Mouse (Mus musculus) midbrain, postnatal 0 days (tissue): Measurements from ENCODE around the gene Kpnb1. TPM values are rescaled to one million over a fixed set of nuclear protein-coding genes. Genes with fewer than 3 reads are reported as not detected.

Experiments used
- ATAC-seq: fragments of 200-750 bp; cut with Nextera tagmentation; 2 replicates; pipeline ENCODE4 v1.8.0; 2017; ENCODE audit warnings: moderate number of reproducible peaks, mild to moderate bottlenecking, moderate TSS enrichment, moderate library complexity; ENCODE audit not compliant: low FRiP score
- DNase-seq: peaks from one replicate; pipeline ENCODE4 v3.0.0-alpha.2; 2015; ENCODE audit warnings: low spot score
- H3K27ac ChIP-seq: fragments of 300-500 bp; sonication (generic); 2 replicates; pipeline ENCODE4 v1.5.1; 2014; ENCODE audit warnings: low read depth, mild to moderate bottlenecking, low read length, mixed read lengths
- H3K27me3 ChIP-seq: fragments of 300-500 bp; sonication (generic); 2 replicates; pipeline ENCODE4 v1.6.1; 2014; ENCODE audit warnings: low read length, control low read depth, mixed read lengths; ENCODE audit not compliant: insufficient read depth
- H3K36me3 ChIP-seq: fragments of 300-500 bp; sonication (generic); 2 replicates; pipeline ENCODE4 v1.6.1; 2014; ENCODE audit warnings: low read length, control low read depth, mixed read lengths; ENCODE audit not compliant: insufficient read depth
- H3K4me1 ChIP-seq: fragments of 300-500 bp; sonication (generic); 2 replicates; pipeline ENCODE4 v1.6.1; 2014; ENCODE audit warnings: mild to moderate bottlenecking, control low read depth, antibody characterized with exemption, low read length, mixed read lengths; ENCODE audit not compliant: insufficient read depth
- H3K4me2 ChIP-seq: fragments of 300-500 bp; sonication (generic); 2 replicates; pipeline ENCODE4 v1.6.1; 2014; ENCODE audit warnings: low read depth, mild to moderate bottlenecking, low read length, mixed read lengths; ENCODE audit not compliant: poor library complexity, severe bottlenecking
- H3K4me3 ChIP-seq: fragments of 300-500 bp; sonication (generic); 2 replicates; pipeline ENCODE4 v1.5.1; 2014; ENCODE audit warnings: low read depth, mild to moderate bottlenecking, low read length, moderate library complexity
- H3K9ac ChIP-seq: fragments of 300-500 bp; sonication (generic); replicated peaks from 2 replicates; pipeline ENCODE4 v1.6.1; 2014; ENCODE audit warnings: mild to moderate bottlenecking, low read length, moderate library complexity, mixed read lengths; ENCODE audit not compliant: poor library complexity, severe bottlenecking
- H3K9me3 ChIP-seq: fragments of 300-500 bp; sonication (generic); 2 replicates; pipeline ENCODE4 v1.6.1; 2016; ENCODE audit warnings: low read length, control low read depth
- CTCF ChIP-seq: IDR thresholded peaks from 2 replicates; pipeline ENCODE4 v1.5.1; 2016; ENCODE audit warnings: antibody characterized with exemption, mild to moderate bottlenecking
- WGBS: fragments of 180-500 bp; shearing (Covaris S2); extraction: QIAGEN DNeasy Blood & Tissue Kit; methylation state at CpG from one replicate; pipeline ENCODE4 v1.1.7; 2014; 5-methylcytosine and 5-hydroxymethylcytosine counted together
- polyA plus RNA-seq: library from polyadenylated mRNA; unstranded; fragments of >200 nt; fragmentation: Nextera tagmentation; extraction: Ambion mirVana; gene quantifications from 2 replicates; pipeline ENCODE4 v1.2.1, GENCODE M21; 2015
- total RNA-seq: library from RNA; depleted of rRNA; stranded (reverse); fragments of >200 nt; gene quantifications from 2 replicates; pipeline ENCODE4 v1.2.3, GENCODE M21; 2014

Gene Kpnb1
- total and polyA plus RNA-seq, 2 experiments from 2014 or later: 25.0 to 104 TPM

GRCm38 (mm10) chr11:97156999-97157398 lies 30.7 kb downstream of the Kpnb1 start:
- no peak for DNase-seq
- Histone ChIP-seq H3K4me1 (peaks cover 10% of the 10 kb centered on the region), H3K27ac (no peak overlapping the region), H3K36me3 (peaks cover 30% of the 10 kb centered on the region), H3K9me3 (no peaks in the 10 kb centered on the region), H3K4me3 (no peak overlapping the region), H3K9ac (no peak overlapping the region), H3K4me2 (no peak overlapping the region), H3K27me3 (no peaks in the 10 kb centered on the region)
- no peak for ATAC-seq
- no peak for TF ChIP-seq CTCF
- 73% methylated on average over 7 of the region's 7 CpGs for WGBS

GRCm38 (mm10) chr11:97152662-97153287 lies 34.9 kb downstream of the Kpnb1 start:
- Histone ChIP-seq H3K36me3 (peaks cover 12% of the 10 kb centered on the region; the same call in 1 of the 2 replicates), H3K4me2 (peak overlapping the region; percentile 75), H3K27ac (no peak overlapping the region), H3K4me3 (0 out of 2 replicates have a peak overlapping the region, but pooled peaks have one; percentile 1), H3K27me3 (no peaks in the 10 kb centered on the region), H3K4me1 (peaks cover 15% of the 10 kb centered on the region), H3K9me3 (no peaks in the 10 kb centered on the region), H3K9ac (no peak overlapping the region)
- TF ChIP-seq CTCF: peak; percentile 38; the same call in 1 of the 2 replicates
- DNase-seq (no peak), ATAC-seq (no peak)
- WGBS: 16% methylated on average over 10 of the region's 10 CpGs

- peak; percentile 36 for DNase-seq
- ATAC-seq: no peak
- WGBS: under 1% methylated on average over 11 of the region's 11 CpGs
These were observed 35.7 kb downstream of the Kpnb1 start for GRCm38 (mm10) chr11:97152023-97152426.

GRCm38 (mm10) chr11:97151343-97151801 lies 36.3 kb downstream of the Kpnb1 start, which contains the start of gene Tbkbp1:
TSS of gene Tbkbp1 (minus strand) at chr11:97151495.
- no peak for TF ChIP-seq CTCF
- H3K4me1 ChIP-seq: peaks cover 15% of the 10 kb centered on the region
- no peaks in the 10 kb centered on the region for H3K9me3 ChIP-seq
- H3K27me3 ChIP-seq: no peaks in the 10 kb centered on the region
- H3K4me2 ChIP-seq: peak within 1 kb of the TSS; percentile 75
- peak within 1 kb of the TSS; percentile 82 for H3K4me3 ChIP-seq
- 4% methylated on average over 19 of the region's 64 CpGs for WGBS
- H3K9ac ChIP-seq: peak within 1 kb of the TSS; percentile 94
- H3K36me3 ChIP-seq: peaks cover 15% of the 10 kb centered on the region
- H3K27ac ChIP-seq: peak within 1 kb of the TSS; percentile 87
- DNase-seq (peak; percentile 39), ATAC-seq (peak; percentile 18)

More at GRCm38 (mm10) chr11:97152023-97152426, 35.7 kb downstream of the Kpnb1 start:
- Histone ChIP-seq H3K4me3 (peak overlapping the region; percentile 82), H3K4me2 (peak overlapping the region; percentile 75), H3K36me3 (peaks cover 13% of the 10 kb centered on the region; the same call in 1 of the 2 replicates), H3K27ac (peak overlapping the region; percentile 44; the same call in 1 of the 2 replicates), H3K27me3 (no peaks in the 10 kb centered on the region), H3K9me3 (no peaks in the 10 kb centered on the region), H3K9ac (no peak overlapping the region), H3K4me1 (peaks cover 15% of the 10 kb centered on the region)
- no peak for TF ChIP-seq CTCF

- WGBS: under 1% methylated on average over 77 of the region's 102 CpGs
- H3K27me3 ChIP-seq: no peaks in the 10 kb centered on the region
- ATAC-seq: peak; percentile 85
- peak overlapping the region; percentile 75 for H3K4me2 ChIP-seq
- H3K9ac ChIP-seq: peak overlapping the region; percentile 94
- no peak for TF ChIP-seq CTCF
- peaks cover 15% of the 10 kb centered on the region for H3K4me1 ChIP-seq
- H3K27ac ChIP-seq: peak overlapping the region; percentile 87
- H3K36me3 ChIP-seq: peaks cover 22% of the 10 kb centered on the region
- H3K4me3 ChIP-seq: peak overlapping the region; percentile 82
- DNase-seq: peak; percentile 88
- H3K9me3 ChIP-seq: no peaks in the 10 kb centered on the region
These were observed 37.0 kb downstream of the Kpnb1 start for GRCm38 (mm10) chr11:97150411-97151330.
